Mouse (Mus musculus): Measurements from ENCODE around the gene Magi2. TPM values are rescaled to one million over a fixed set of nuclear protein-coding genes. Genes with fewer than 3 reads are reported as not detected.

Gene Magi2
- 1 to 10 TPM; 1.1 to 1.2 TPM for total RNA-seq (2023)

GRCm38 (mm10) chr5:19226866-19227243 lies at the start of gene Magi2:
Magi2 (plus strand) TSS chr5:19227036.

